Mouse (Mus musculus) T-helper 1 cell (primary cell): ENCODE data around the gene Guca1a.
"Not testable (repeated sequence)": the region's sequence is repeated elsewhere in the genome, so short reads cannot be mapped to it uniquely, and the experiment has no call there.

ENCODE experiments used
- in situ Hi-C: fragments of 300-600 bp; cut with MboI, MseI; formaldehyde crosslinking; loops from one replicate; pipeline ENCODE4 v1.15.1; 2025; ENCODE audit warnings: high pct_unique_total_duplicates

The Guca1a gene

GRCm38 (mm10) chr17:47420195-47420594, 19.8 kb upstream of the Guca1a start:
- in situ Hi-C loops: no loop called here

- in situ Hi-C loops: not testable (repeated sequence)
These were observed 9.8 kb upstream of the Guca1a start for GRCm38 (mm10) chr17:47409897-47410861.

GRCm38 (mm10) chr17:47408558-47408898, 8.1 kb upstream of the Guca1a start:
- in situ Hi-C loops: no loop called here

GRCm38 (mm10) chr17:47407717-47408557, 7.6 kb upstream of the Guca1a start:
- in situ Hi-C loops: no loop called here

GRCm38 (mm10) chr17:47399091-47399490, 1.3 kb downstream of the Guca1a start:
- in situ Hi-C loops: no loop called here

DNA sequence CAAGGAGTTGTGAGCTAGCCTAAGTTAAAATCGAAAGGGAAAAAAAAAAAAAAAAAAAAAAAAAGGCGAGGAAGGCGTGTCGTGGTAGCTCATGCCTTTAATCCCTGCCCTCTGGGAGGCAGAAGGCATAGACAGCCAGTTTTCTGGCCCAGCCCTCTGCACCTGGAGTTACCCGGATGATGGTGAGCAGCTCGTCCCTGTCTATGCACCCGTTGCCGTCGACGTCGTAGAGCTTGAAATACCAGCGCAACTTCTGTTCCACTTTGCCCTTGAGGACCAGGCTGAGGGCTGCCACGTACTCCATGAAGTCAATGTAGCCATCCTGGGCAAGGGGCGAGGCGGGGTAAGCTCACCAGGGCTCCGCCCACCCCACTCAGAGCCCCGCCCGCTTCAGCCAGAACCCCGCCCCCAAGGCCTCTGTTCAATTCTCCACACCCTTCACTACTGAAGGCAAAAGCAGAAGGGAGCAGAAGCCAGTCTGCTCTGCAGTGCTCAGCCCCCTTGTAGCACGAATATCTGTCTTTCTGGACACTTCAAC, 4.9 kb downstream of the Guca1a start:
- in situ Hi-C loops: no loop called here

DNA sequence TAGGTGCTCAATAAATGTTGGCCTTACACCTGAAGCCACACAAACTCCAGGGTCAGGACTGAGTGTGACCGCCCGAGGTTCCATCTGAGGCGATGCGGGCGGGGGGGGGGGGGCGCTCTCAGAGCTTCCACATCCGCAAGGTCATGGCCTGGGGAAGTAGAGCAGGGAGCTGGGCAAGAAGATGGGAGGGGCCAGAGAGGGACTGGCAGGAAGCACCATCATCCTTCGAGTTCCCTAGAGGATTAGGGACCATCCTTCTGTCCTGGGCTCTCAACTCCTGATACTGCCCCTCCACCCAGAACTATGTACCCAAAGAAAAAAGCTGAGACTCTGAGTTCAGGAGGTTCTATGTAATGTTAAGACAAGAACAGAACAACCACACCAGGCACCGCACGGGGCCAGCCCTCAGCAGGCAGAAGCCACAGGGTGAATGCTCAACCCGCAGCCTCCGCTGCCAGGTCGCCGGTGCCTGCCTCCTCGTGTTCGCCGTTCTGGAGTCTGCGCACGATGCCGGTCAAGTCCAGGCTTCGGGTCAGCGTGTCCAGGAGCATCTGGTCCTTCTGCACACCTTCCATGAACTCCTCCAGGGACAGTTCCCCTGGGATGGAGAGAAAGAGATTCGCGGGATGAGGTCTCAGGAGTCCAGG, 6.0 kb downstream of the Guca1a start:
- in situ Hi-C loops: no loop called here

- in situ Hi-C loops: no loop called here
These were observed 13.7 kb downstream of the Guca1a start for GRCm38 (mm10) chr17:47386649-47387048.

DNA sequence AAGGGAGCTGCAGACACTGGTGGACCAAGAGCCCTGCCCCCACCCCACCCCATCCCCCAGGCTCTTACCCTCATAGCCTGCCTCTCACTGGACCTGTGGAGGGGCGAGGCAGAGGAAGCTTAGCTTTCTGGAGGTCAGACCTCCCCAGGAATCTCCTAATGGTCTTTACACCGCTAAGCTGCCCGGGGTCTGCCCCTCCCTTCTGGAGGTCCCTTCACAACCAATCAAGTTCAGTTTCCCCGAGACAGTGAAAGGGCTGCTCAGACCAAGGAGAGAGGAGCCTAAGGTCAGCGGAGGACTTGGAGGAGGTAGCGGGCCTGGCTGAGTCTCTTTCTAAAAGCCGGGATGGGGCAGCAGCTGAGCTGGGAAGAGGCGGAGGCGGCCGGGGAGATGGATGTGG, 15.2 kb downstream of the Guca1a start, which contains the start of gene Guca1b:
Guca1b (plus strand) TSS at position 249 of the 400 bp plus-strand sequence.
- in situ Hi-C loops: no loop called here

- in situ Hi-C loops: no loop called here
These were observed 16.3 kb downstream of the Guca1a start for GRCm38 (mm10) chr17:47384064-47384463.

- in situ Hi-C loops: no loop called here
These were observed 17.1 kb downstream of the Guca1a start for GRCm38 (mm10) chr17:47383266-47383665.

DNA sequence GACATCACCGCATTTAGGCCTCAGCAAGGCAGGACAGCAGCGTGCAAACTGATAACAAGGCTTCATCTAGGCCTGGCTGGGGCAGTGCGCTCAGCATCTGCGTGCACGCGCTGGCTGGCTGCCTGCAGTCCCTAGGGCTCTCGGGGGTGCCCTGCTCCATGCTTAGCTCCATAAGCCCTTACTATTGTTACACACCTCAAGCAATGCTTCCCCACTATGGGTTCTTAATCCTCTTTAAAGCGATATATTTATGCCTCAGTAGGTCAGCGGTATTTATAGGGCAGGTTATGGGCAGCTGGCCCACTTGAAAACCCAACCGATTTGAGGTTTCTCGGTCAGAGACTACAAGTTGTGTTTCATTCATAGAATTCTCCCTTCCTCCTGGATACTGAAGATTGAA, 18.5 kb downstream of the Guca1a start:
- in situ Hi-C loops: no loop called here

DNA sequence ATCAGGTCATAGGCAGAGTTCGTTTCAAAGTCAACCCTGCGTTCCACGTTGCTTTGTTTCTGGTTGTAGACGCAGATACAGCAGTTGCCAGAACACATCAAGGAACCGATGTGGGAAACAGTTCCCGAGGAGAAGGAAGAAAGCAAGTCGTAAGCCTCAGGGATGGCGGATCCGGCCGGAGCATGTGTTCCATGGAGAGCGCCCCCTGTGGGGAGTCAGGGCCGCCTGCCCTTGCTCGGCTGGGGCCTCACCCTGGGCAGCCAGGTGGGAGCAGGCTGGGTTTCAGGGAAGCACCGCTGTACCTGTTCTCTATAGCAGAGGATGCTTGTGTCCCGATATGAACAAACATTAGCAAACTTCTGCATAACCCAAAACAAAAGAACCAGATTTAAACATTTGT, 22.3 kb downstream of the Guca1a start:
- in situ Hi-C loops: no loop called here

GRCm38 (mm10) chr17:47376779-47377280, 23.6 kb downstream of the Guca1a start:
- in situ Hi-C loops: no loop called here

DNA sequence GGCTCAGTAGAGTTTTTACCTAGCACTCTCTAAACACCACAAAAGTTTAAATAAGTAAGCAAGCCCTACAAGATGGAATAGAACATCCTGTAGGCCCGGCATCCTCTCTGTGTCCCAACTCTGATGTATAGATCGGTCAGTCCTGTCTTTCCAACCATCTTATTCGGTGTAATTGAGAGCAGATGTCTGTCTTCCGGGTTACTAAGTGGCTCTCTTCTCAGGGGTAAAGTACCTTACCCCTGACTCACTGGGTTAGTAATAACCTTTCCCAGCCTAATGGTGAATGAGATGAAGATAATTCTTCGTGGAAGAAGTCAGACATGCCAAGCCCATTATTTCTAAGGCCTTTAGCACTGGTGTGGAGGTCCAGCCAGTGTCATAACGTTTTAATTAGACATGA, 26.4 kb downstream of the Guca1a start:
- in situ Hi-C loops: no loop called here

DNA sequence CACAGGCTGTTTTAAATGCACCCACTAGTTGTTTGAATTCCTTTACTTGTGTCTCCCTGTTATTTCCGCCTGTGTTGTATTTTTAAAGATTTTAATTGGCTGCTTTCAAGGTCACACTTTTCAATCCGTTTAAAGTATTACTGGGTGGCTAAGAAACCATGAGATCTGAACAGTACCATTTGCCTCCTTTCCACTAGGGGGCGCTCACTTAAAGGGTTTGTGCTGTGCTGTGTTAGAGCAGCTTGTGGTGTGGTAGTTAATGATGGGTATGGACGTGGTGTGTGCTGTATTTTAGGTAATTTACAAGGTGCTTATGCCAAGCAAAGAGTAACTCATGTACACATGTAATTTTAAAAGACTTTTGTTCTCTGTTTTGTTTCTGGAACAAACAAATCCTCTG, 28.9 kb downstream of the Guca1a start:
- in situ Hi-C loops: no loop called here

- in situ Hi-C loops: no loop called here
These were observed 31.3 kb downstream of the Guca1a start for GRCm38 (mm10) chr17:47369087-47369443.

- in situ Hi-C loops: no loop called here
These were observed 31.8 kb downstream of the Guca1a start, which contains the start of gene Mrps10 for GRCm38 (mm10) chr17:47368401-47369086. Mrps10 (plus strand) TSS chr17:47368887.

DNA sequence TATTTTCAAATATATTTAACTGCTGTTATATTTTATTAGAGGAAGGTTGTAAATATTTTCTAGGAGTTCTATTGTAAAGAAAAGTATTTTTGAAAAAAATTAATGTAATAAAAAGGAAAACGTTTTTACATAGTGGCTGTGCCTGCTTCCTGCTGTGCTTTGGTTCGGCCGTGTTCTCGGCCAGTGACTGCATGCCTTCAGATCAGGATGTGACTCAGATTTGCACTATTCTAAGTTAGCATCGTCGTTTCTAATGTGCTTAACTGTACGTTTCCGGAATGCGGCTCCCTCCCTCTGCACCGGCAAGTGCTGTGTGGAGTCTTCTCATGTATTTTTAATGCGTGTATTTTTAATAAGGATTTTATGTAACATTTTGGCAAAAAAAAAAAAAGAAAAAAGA, 39.0 kb downstream of the Guca1a start:
- in situ Hi-C loops: no loop called here

DNA sequence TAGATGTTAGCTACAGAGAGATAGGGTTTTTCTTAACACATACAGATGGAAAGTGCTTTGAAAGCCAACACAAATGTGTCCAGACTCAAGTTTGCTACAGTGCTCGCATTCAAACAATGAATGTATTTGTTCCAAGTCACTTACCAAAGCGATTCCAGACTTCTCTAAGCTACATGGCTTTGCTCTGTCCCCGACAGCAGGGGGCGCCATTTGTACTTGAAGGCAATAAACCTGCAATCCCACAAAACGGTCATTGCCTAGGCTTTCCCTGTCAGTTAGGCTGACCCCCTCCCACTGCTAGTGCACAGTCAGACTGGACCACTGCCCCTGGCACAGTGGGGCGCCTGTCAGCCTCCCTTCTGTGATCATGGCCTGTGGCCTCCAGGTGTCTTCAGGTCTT, 40.4 kb downstream of the Guca1a start:
- in situ Hi-C loops: no loop called here

- in situ Hi-C loops: no loop called here
These were observed 50.6 kb downstream of the Guca1a start for GRCm38 (mm10) chr17:47349721-47350319.
